Mouse (Mus musculus) myocyte (in vitro differentiated cells): ENCODE results near the gene Hpcal1. TPM values are rescaled to one million over a fixed set of nuclear protein-coding genes. Genes with fewer than 3 reads are reported as not detected.
A peak's percentile ranks its signal among the peaks of the same experiment; 100 is the strongest.

Experiments
- H3K27me3 ChIP-seq: one replicate; pipeline ENCODE4 v1.6.1; 2011; ENCODE audit not compliant: control insufficient read depth, insufficient read depth, insufficient read length
- H3K36me3 ChIP-seq: one replicate; pipeline ENCODE4 v1.6.1; 2011; ENCODE audit not compliant: control insufficient read depth, insufficient read depth
- H3K4me2 ChIP-seq: one replicate; pipeline ENCODE4 v1.6.1; 2011; ENCODE audit warnings: low read depth, control low read depth
- H3K4me3 ChIP-seq: one replicate; pipeline ENCODE4 v1.5.1; 2011; ENCODE audit warnings: mild to moderate bottlenecking, control low read depth, moderate library complexity
- H3K79me2 ChIP-seq: one replicate; pipeline ENCODE4 v1.6.1; 2011; ENCODE audit not compliant: control insufficient read depth, insufficient read depth
- H3ac ChIP-seq: one replicate; pipeline ENCODE4 v1.6.1; 2011; ENCODE audit not compliant: control insufficient read depth, insufficient read length
- CEBPB ChIP-seq: IDR thresholded peaks from 2 replicates; pipeline ENCODE4 v1.6.1; 2011; ENCODE audit warnings: mild to moderate bottlenecking, moderate library complexity; ENCODE audit not compliant: poor library complexity, insufficient read depth, severe bottlenecking
- E2F4 ChIP-seq: IDR thresholded peaks from one replicate; pipeline ENCODE4 v1.6.1; 2011; ENCODE audit warnings: mild to moderate bottlenecking, control low read depth, moderate library complexity; ENCODE audit not compliant: insufficient read depth
- MAX ChIP-seq: IDR thresholded peaks from one replicate; pipeline ENCODE4 v1.6.1; 2011; ENCODE audit warnings: low read depth, mild to moderate bottlenecking, control low read depth
- MYOD1 ChIP-seq, 3 experiments: IDR thresholded peaks; one replicate each; pipeline ENCODE4 v1.6.1; 2011; ENCODE audit warnings: control low read depth in 2 of 3, low read depth in 2 of 3, mild to moderate bottlenecking in 2 of 3, moderate library complexity in 1 of 3; ENCODE audit not compliant: insufficient read length in 2 of 3, control insufficient read depth in 1 of 3
- MYOG ChIP-seq, 3 experiments: IDR thresholded peaks; one replicate each; pipeline ENCODE4 v1.6.1; 2011; ENCODE audit warnings: control low read depth in 2 of 3, low read depth in 2 of 3, mild to moderate bottlenecking in 2 of 3; ENCODE audit not compliant: insufficient read length in 2 of 3, control insufficient read depth in 1 of 3, insufficient read depth in 1 of 3
- POLR2A ChIP-seq: IDR thresholded peaks from one replicate; pipeline ENCODE4 v1.6.1; 2011; ENCODE audit warnings: low read depth, mild to moderate bottlenecking, control low read depth, moderate library complexity; ENCODE audit not compliant: insufficient read length
- POLR2AphosphoS2 ChIP-seq: IDR thresholded peaks from one replicate; pipeline ENCODE4 v1.6.1; 2011; ENCODE audit warnings: low read depth, control low read depth; ENCODE audit not compliant: insufficient read length
- REST ChIP-seq: IDR thresholded peaks from one replicate; pipeline ENCODE4 v1.6.1; 2011; ENCODE audit warnings: mild to moderate bottlenecking, control low read depth, moderate library complexity; ENCODE audit not compliant: insufficient read depth, insufficient read length
- SRF ChIP-seq: IDR thresholded peaks from one replicate; pipeline ENCODE4 v1.6.1; 2011; ENCODE audit warnings: low read depth; ENCODE audit not compliant: control insufficient read depth, insufficient read length
- TCF12 ChIP-seq: IDR thresholded peaks from one replicate; pipeline ENCODE4 v1.6.1; 2011; ENCODE audit warnings: mild to moderate bottlenecking, control low read depth; ENCODE audit not compliant: poor library complexity, insufficient read depth, severe bottlenecking
- TCF3 ChIP-seq: IDR thresholded peaks from one replicate; pipeline ENCODE4 v1.6.1; 2011; ENCODE audit warnings: low read depth, control low read depth; ENCODE audit not compliant: insufficient read length
- USF1 ChIP-seq: IDR thresholded peaks from one replicate; pipeline ENCODE4 v1.6.1; 2011; ENCODE audit warnings: low read depth, mild to moderate bottlenecking, control low read depth, moderate library complexity
- polyA plus RNA-seq: library from polyadenylated mRNA; unstranded; fragments of >200 nt; fragmentation: generic; extraction: Trizol; gene quantifications from one replicate; pipeline ENCODE4 v1.2.1, GENCODE M21; 2012; ENCODE audit warnings: missing spikeins

The Hpcal1 gene
- polyA plus RNA-seq, 1 experiment: 89.4 TPM

DNA sequence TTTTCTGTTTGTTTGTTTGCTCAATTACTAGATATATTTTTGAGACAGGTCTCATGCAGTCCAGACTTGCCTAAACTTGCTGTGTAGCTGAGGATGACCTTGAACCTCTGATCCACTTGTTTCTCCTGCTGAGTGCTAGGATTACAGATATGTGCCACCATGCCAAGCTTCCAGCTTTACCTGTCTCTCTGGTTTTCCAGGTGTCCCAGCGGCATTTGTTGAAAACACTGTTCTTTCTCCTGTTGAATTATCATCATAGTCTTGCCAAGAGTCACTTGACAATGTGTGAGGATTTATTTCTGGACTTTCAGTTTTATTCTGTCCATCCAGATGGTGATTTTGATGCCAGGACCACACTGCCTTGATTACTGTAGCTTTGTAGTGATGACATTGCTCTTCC, 6.3 kb upstream of the Hpcal1 start:
- no peaks in the 10 kb centered on the region for H3K79me2 ChIP-seq
- no peak overlapping the region for H3ac ChIP-seq
- TF ChIP-seq MYOG (IDR thresholded peaks at IDR 0.05; ENCODE audit: control insufficient read depth in 1 of 3, insufficient read depth in 1 of 3, insufficient read length in 2 of 3, low read depth in 2 of 3): no peak
- TF ChIP-seq MAX: no peak
- no peak for TF ChIP-seq POLR2A
- TF ChIP-seq CEBPB: no peak
- no peak for TF ChIP-seq E2F4
- TF ChIP-seq REST: no peak
- no peak for TF ChIP-seq POLR2AphosphoS2
- no peak for TF ChIP-seq MYOD1 (IDR thresholded peaks at IDR 0.05; ENCODE audit: control insufficient read depth in 1 of 3, insufficient read length in 2 of 3, low read depth in 2 of 3)
- TF ChIP-seq SRF: no peak
- no peak for TF ChIP-seq USF1
- no peak for TF ChIP-seq TCF3
- H3K4me2 ChIP-seq: no peak overlapping the region
- no peaks in the 10 kb centered on the region for H3K36me3 ChIP-seq
- no peak overlapping the region for H3K4me3 ChIP-seq
- H3K27me3 ChIP-seq: no peaks in the 10 kb centered on the region

DNA sequence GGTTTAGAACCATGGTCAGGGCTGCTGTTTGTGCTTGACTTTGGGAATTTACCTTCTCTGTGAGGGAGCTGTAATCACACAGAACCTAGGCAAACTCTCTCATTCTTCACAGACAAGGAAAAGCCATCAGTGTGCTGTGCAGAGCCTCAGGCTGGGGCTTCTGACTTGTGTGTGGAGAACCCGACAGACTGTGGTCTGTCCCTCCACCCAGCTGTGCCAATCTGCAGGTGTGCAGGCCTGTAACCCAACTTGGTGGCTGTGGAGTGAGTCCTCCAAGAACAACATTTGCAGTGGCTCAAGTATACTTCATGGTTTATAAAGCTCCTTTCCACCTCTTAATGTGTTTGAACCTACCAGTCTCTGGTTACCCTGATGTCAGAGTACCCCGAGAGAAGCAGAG, 4.5 kb upstream of the Hpcal1 start:
- peaks cover 3% of the 10 kb centered on the region for H3K79me2 ChIP-seq
- H3ac ChIP-seq: no peak overlapping the region

DNA sequence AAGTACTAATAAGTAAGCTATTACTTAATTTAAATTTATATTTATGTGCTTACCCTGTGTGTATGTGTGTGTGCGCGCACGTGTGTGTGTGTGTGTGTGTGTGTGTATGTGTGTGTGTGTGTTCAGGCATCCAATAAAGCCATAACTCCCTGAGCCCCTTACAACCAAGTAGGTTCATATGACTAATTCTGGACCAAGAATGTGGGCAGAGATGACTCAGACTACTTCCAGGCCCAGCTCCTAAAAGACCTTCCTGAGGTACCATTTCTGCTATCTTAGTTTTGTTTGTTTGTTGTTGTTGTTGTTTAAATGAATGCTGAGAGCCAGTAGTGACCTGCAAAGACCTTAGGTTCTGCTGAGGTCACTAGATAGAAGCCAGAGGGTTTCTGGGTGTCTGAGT, 1.7 kb upstream of the Hpcal1 start:
- peak overlapping the region; percentile 69 for H3K4me2 ChIP-seq
- H3K27me3 ChIP-seq: no peaks in the 10 kb centered on the region
- TF ChIP-seq USF1: no peak
- no peak for TF ChIP-seq MYOD1 (IDR thresholded peaks at IDR 0.05; ENCODE audit: control insufficient read depth in 1 of 3, insufficient read length in 2 of 3, low read depth in 2 of 3)
- no peak for TF ChIP-seq REST
- no peak for TF ChIP-seq SRF
- no peak for TF ChIP-seq MYOG (IDR thresholded peaks at IDR 0.05; ENCODE audit: control insufficient read depth in 1 of 3, insufficient read depth in 1 of 3, insufficient read length in 2 of 3, low read depth in 2 of 3)
- no peak for TF ChIP-seq E2F4
- TF ChIP-seq CEBPB: no peak
- TF ChIP-seq MAX: no peak
- no peak for TF ChIP-seq TCF12
- no peak for TF ChIP-seq POLR2A
- TF ChIP-seq TCF3: no peak
- TF ChIP-seq POLR2AphosphoS2: no peak
- H3ac ChIP-seq: no peak overlapping the region
- H3K36me3 ChIP-seq: no peaks in the 10 kb centered on the region
- H3K79me2 ChIP-seq: peaks cover 31% of the 10 kb centered on the region
- H3K4me3 ChIP-seq: no peak overlapping the region

More for the DNA sequence above, 4.5 kb upstream of the Hpcal1 start:
- TF ChIP-seq MAX: no peak
- TF ChIP-seq MYOG (IDR thresholded peaks at IDR 0.05; ENCODE audit: control insufficient read depth in 1 of 3, insufficient read depth in 1 of 3, insufficient read length in 2 of 3, low read depth in 2 of 3): no peak
- no peak for TF ChIP-seq TCF3
- TF ChIP-seq SRF: no peak
- TF ChIP-seq CEBPB: no peak
- Histone ChIP-seq H3K27me3 (no peaks in the 10 kb centered on the region), H3K4me3 (no peak overlapping the region), H3K36me3 (no peaks in the 10 kb centered on the region), H3K4me2 (no peak overlapping the region)

DNA sequence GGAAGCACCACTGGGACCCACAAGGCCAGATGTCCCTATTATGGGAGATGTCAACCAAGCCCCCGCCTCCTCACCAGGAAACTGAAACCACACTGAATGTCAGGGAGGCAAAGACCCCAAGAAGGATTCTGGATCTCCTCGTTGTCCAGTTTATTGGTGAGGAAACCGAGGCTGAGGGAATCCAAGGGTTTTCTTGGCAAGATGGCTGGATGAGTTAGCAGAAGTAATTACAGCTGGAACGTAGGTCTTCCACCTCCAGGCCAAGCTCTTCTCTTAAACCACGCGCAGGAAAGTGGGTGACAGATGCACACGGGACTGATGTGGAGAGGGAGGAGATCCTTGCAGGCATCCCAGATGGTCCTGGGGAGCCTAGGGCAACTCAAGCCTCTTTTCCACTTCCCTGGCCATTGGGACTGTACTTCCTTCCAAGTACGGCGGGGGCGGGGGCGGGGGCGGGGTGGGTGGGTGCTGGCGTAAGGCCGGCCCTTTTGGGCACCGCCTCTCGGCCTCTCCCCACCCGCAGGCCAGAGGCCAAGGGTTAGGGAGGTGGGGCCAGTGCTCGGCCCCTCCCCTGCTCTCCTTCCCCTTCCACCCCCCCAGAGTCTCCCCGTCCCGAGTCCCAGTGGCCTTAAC, 609 bp upstream of the Hpcal1 start:
- TF ChIP-seq USF1 (no peak), MYOG (IDR thresholded peaks at IDR 0.05; ENCODE audit: control insufficient read depth in 1 of 3, insufficient read depth in 1 of 3, insufficient read length in 2 of 3, low read depth in 2 of 3) (no peak), POLR2A (peak; percentile 47), E2F4 (no peak), POLR2AphosphoS2 (no peak)
- Histone ChIP-seq H3K4me3 (peak overlapping the region; percentile 95), H3K79me2 (peaks cover 42% of the 10 kb centered on the region), H3K36me3 (no peaks in the 10 kb centered on the region), H3K4me2 (peak overlapping the region; percentile 69), H3K27me3 (no peaks in the 10 kb centered on the region), H3ac (peak overlapping the region; percentile 79)

DNA sequence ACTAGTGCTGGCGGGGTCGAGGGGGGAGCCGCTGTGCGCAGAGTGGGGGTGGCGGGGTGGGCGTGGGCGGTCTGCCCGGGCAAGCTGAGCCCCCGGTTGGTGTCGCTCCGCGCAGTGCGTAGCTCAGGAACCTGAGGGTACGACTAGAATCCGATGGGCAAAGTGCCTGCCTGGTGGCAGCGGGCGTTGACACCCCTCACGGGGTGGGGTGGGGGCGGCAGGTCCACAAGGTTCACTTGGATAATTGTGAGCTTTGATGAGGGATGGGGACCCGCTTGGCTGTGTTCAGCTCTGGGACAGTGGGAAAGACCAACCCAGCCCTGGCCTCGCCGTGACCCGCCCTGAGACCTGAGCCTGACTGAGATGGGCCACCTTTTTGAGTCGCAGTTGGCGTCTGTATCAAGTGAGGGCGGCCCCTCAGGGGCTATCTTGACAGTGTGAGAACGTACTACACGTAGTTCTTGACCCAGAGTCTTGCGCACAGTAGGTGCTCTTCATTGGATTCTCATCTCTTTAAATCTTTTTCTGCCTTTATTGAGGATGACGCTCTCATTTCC, 742 bp downstream of the Hpcal1 start:
- TF ChIP-seq MAX (no peak), MYOG (IDR thresholded peaks at IDR 0.05; ENCODE audit: control insufficient read depth in 1 of 3, insufficient read depth in 1 of 3, insufficient read length in 2 of 3, low read depth in 2 of 3) (no peak), TCF12 (no peak)
- peaks cover 55% of the 10 kb centered on the region for H3K79me2 ChIP-seq
- H3K4me3 ChIP-seq: peak overlapping the region; percentile 95
- H3K4me2 ChIP-seq: peak overlapping the region; percentile 94
- H3K36me3 ChIP-seq: no peaks in the 10 kb centered on the region
- peak overlapping the region; percentile 79 for H3ac ChIP-seq
- no peaks in the 10 kb centered on the region for H3K27me3 ChIP-seq
